Mouse (Mus musculus) C2C12 (cell line): Measurements from ENCODE around the gene Cd1d1.

Experiments
- CTCF ChIP-seq: IDR thresholded peaks from one replicate; pipeline ENCODE4 v1.5.1; 2011; ENCODE audit not compliant: control insufficient read depth, insufficient read depth, insufficient read length
- MAX ChIP-seq: IDR thresholded peaks from one replicate; pipeline ENCODE4 v1.6.1; 2011; ENCODE audit warnings: mild to moderate bottlenecking, control low read depth
- MYOD1 ChIP-seq: IDR thresholded peaks from one replicate; pipeline ENCODE4 v1.6.1; 2011; ENCODE audit warnings: low read depth; ENCODE audit not compliant: control insufficient read depth, insufficient read length
- MYOG ChIP-seq: IDR thresholded peaks from one replicate; pipeline ENCODE4 v1.6.1; 2011; ENCODE audit not compliant: control insufficient read depth, insufficient read length; ENCODE audit errors: extremely low read depth
- USF1 ChIP-seq: IDR thresholded peaks from one replicate; pipeline ENCODE4 v1.6.1; 2011; ENCODE audit warnings: low read depth, mild to moderate bottlenecking, control low read depth, moderate library complexity

GRCm38 (mm10) chr3:87038500-87038899 lies 39.3 kb upstream of the Cd1d1 start:
- no peak for TF ChIP-seq USF1
- no peak for TF ChIP-seq CTCF
- TF ChIP-seq MAX = no peak
- TF ChIP-seq MYOG = no peak
- TF ChIP-seq MYOD1 = no peak
